Mouse (Mus musculus) gastrocnemius, postnatal 14 days (tissue): ENCODE measurements around the gene Jpt1. TPM values are rescaled to one million over a fixed set of nuclear protein-coding genes. Genes with fewer than 3 reads are reported as not detected.
"Not testable (repeated sequence)": the region's sequence is repeated elsewhere in the genome, so short reads cannot be mapped to it uniquely, and the experiment has no call there.

Source experiments
- DNase-seq: peaks from one replicate; pipeline ENCODE4 v3.0.0; 2021; ENCODE audit warnings: mixed read lengths
- intact Hi-C: fragments of 180-260 bp; cut with DNase I; formaldehyde crosslinking; loops from one replicate; pipeline ENCODE4 v1.15.1; 2025; ENCODE audit warnings: low total_unique reads
- total RNA-seq, 2 experiments: library from RNA; stranded (reverse); gene quantifications; 2 replicates each; pipeline ENCODE4 v1.2.3; 2021

The Jpt1 gene
- total RNA-seq, 2 experiments from 2014 or later, result 84.9 to 97.5 TPM

DNA sequence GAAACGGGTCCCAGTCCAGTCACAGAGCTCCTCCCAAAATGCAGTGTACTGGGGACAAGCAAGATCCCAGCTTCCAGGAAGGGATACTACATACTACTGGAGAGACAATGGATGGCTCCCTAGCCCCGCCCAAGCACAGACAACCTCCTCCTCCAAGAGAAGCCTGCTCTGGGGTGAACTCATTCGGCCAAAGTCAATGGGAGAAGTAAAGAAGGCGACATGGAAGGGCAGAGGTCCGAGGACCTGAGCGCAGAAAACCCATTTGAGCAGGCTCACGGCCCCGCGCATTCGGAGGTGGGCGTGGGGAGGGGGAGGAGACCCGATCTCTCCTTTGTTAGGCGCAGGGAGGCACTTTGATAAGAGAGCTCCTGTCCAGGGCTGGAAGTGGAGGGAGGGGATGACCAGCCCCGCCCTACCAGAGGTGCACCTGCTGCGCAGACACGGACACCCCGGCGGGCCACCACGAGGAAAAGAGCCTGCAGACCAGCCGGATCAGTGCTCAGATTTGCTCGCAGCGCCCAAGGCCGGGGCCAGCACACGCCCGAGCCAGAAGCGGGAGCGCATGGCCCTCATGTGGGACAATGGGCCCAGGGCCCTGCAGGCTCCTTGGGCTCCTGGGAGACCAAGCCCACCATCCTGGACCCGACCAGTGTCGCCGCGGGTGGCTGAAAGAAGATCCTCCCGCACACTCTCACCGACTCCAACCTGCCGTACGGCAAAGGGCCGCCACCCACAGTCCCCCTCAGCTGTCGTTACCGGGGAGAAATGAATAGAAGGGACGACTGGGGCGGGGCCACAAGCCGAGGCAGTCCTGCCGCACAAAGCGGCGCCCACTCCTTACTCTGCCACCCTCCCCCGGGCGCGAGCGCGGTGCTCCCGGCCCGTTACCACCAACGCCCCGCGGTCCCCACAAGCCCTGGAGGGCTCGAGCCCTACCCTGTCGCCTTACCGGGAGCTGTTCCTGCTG lies 633 bp downstream of the Jpt1 start:
- intact Hi-C loops, result no loop called here
- peak; percentile 59 for DNase-seq

- DNase-seq, result no peak
- intact Hi-C loops, result no loop called here
These were observed 1.6 kb downstream of the Jpt1 start for GRCm38 (mm10) chr11:115512407-115513183.

DNA sequence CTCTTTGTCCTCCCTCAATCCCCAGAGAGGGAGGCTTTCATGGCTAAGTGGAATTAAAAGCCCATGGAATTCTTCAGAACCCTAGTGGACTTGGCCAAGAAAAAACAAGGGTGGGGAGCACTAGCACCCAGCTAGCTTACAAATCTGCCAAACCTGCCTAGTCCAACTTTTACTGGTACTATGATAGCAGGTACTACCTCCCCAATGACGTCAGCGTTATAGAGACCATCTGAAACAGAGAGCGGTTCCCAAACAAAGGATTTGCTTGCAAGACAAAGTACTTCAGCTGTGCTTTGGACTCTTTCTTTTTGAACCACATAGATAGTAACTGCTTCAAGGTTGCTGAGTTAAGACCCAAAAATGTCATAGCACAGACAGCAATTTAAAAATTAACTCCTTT lies 2.2 kb downstream of the Jpt1 start:
- intact Hi-C loops, result no loop called here
- DNase-seq, result no peak

GRCm38 (mm10) chr11:115511121-115511520 lies 3.1 kb downstream of the Jpt1 start:
- intact Hi-C loops, result no loop called here
- no peak for DNase-seq

GRCm38 (mm10) chr11:115510507-115510888 lies 3.7 kb downstream of the Jpt1 start:
- no peak for DNase-seq
- intact Hi-C loops, result no loop called here

DNA sequence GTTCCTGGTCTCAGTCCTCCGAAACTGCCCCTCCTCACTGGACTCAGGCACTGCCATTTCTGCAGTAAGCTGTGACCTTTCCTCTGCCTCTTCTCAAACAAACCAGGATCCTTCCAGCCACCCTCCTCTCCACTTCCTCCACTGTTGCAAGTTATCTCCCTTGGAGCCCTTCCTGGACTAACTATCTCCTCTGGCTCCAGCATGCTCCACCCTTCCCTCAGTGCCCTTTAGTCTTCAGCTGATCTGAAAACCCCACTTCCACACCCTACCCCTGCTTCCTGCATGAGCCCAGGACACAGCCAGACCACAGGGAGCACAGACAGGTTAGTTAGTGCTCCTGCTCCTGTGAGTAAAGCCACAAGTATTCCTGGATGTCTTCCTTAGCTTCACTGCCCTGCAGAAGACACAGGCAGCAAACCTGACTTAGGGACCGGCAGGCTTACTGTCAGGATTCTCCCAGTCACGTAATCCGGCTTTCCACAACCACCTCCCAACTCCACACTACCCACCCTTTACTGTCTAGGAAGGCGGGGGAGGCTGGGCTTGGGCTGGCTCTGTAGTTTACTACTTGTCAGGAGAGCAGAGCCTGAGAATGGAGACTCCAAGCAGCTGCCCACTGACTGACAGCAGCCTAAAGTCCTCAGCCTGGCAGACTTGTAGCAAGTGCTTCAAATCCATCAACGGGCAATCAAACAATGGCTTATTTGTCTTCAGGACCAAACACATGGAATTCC lies 4.2 kb downstream of the Jpt1 start:
- intact Hi-C loops, result no loop called here
- peak; percentile 29 for DNase-seq

DNA sequence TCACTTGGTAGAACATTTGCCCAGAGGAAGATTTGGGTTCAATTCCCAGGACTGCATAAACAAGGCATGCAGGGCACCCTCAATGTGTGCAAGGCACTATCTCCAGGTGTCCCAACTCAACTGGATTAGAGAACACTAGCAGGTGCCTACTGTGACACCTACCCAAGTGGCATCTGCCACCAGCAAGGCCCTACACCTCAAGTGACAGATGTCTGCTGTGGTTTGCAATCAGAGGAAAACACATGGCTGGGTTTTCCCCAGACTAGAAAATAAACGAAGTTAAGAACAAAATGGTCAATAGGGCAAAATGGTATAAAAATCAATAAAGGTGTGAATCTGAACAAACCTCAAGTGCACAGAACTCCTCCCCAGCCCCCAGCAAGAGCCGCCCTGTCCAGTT lies 6.1 kb downstream of the Jpt1 start:
- intact Hi-C loops, result no loop called here
- DNase-seq, result no peak

DNA sequence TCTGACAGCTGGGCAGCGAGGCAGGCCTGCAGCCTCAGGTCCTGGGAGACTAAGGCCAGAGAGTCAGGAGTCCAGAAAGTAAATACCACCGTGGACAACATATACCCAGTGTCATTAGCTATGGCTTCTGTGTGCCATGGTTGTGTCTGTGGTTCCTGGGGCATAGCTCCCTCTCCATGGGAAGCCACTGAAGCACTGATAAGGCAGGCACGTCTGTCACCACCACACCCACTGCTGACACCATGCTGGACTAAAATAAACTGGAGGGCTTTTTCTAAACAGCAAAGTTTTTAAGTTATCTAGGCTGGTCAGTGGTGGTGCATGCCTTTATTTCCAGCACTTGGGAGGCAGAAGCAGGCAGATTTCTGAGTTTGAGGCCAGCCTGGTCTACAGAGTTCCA lies 7.6 kb downstream of the Jpt1 start:
- intact Hi-C loops, result no loop called here
- no peak for DNase-seq

DNA sequence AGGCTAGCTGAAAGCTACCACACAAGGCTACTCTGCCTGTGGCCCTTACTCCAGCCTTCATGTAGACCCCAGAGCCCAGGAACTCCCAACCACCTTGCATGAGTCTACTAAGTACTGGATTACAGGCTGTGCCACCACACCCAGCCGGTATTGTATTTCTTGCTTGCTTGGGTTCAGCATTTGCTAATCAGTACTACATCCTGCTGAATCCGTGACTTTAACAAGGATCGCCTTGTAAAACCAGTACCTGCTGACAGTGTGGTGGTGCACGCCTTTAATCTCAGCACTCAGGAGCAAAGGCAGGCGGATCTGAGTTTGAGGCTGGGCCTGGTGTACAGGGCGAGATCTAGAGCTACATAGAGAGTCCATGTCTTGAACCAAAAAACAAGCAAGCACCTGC lies 11.6 kb downstream of the Jpt1 start:
- DNase-seq, result no peak
- intact Hi-C loops, result no loop called here

DNA sequence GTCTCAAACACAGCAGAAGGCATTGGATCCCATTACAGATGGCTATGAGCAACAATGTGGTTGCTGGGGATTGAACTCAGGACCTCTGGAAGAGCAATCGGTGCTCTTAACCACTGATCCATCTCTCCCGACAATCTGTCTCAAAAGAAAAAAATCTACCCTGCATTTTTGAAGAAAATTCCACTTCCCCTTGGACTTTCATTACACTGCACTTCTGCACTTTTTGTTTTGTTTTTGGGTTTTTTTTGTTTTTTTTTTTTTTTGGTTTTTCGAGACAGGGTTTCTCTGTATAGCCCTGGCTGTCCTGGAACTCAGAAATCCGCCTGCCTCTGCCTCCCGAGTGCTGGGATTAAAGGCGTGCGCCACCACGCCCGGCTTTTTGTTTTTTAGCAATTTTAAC lies 17.6 kb downstream of the Jpt1 start:
- not testable (repeated sequence) for DNase-seq
- intact Hi-C loops, result loop anchor here (10.0 kb wide), 1 partner anchor 108 kb away; the partner anchor contains the start of genes Gga3 and Mrps7

DNA sequence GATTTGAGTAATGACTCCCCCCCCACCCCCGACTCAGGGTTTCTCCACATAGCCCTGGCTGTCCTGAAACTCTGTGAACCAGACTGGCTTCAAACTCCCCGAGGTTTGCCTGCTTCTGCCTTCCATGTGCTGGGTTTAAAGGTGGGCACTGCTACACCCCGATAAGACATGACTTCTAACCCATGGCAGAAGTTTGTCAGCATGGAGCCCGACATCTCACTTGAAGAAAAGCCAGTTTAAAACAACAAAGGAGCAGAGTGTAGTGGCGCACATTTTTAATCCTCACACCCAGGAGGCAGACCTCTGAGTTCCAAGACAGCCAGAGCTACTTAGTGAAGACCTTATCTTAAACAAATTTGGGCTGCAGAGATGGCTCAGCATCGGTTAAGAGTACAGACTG lies 21.8 kb downstream of the Jpt1 start:
- intact Hi-C loops, result loop anchor here (10.0 kb wide), 1 partner anchor 112 kb away; the partner anchor contains the start of genes Gga3 and Mrps7
- no peak for DNase-seq

GRCm38 (mm10) chr11:115491356-115492083 lies 22.7 kb downstream of the Jpt1 start, which contains the start of gene Nt5c:
TSS of gene Nt5c (minus strand) at chr11:115491862.
- intact Hi-C loops, result loop anchor here (10.0 kb wide), 1 partner anchor 113 kb away; the partner anchor contains the start of genes Gga3 and Mrps7
- peak; percentile 82 for DNase-seq

DNA sequence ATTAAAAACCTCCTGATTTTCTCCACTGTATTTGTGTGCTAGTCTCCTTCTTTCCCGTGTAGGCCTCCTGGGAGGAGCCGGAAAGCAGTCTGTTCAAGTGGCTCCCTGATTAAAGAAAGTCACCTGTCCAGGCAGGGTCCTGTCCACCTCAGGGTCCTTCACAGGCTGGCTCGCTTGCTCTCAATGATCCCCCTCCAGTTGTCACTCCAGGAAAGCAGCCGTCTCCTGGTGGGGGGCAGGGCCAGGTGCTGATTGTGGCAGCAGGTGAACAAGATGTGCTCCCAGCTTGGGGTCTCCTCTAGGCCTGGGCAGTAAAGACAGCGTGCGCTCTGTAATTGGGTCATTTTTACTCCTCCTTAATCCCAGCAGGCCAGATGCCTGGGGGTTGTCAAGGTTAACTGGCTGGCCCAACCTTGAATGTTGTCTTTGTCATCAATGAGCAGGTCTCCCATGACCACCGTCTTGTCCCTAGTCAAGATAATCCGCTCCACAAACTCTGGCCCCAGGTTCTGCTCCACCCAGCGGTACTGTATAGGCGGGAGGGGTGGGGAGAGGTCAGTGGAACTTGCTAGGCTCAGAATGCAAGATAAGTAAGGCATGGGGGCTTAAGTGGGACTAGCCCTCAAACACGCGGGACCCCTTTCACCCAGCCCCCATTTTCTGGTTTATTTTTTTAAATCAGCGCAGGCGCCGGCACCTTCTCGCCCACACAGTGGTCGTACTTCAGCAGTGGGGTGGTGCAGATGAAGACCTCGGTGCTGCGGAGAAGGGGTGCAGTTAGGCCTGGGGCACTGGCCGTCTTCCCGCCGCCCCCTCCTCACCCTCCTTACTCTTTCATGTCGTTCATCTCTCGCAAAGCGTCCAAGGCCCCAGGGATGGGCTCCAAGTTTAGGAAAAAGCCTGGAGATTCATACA lies 23.5 kb downstream of the Jpt1 start:
- intact Hi-C loops, result loop anchor here (10.0 kb wide), 1 partner anchor 114 kb away; the partner anchor contains the start of genes Gga3 and Mrps7
- no peak for DNase-seq

DNA sequence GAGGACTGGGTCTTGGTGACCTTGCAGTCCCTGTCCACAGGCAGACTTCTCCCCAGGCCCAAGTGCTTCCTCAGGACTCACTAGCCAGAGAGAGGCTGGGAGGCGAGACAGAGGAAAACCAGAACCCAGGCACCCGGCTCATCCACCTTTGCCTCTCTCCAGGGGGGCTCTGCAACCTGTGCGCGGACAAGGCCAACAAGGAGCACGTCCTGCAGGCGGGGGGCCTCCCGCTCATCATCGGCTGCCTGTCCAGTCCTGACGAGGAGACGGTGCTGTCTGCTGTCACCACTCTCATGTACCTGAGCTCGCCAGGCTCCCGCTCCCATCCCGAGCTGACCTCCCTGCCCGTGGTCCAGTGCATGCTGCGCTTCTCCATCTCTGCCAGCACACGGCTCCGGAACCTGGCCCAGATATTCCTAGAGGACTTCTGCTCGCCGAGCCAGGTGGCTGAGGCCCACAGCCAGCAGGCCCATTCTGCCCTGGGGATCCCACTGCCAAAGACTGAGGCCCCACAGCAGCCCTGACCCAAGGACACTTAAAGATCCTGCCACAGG lies 25.6 kb downstream of the Jpt1 start:
- no peak for DNase-seq
- intact Hi-C loops, result no loop called here

GRCm38 (mm10) chr11:115485155-115485554 lies 29.0 kb downstream of the Jpt1 start:
- intact Hi-C loops, result no loop called here

DNA sequence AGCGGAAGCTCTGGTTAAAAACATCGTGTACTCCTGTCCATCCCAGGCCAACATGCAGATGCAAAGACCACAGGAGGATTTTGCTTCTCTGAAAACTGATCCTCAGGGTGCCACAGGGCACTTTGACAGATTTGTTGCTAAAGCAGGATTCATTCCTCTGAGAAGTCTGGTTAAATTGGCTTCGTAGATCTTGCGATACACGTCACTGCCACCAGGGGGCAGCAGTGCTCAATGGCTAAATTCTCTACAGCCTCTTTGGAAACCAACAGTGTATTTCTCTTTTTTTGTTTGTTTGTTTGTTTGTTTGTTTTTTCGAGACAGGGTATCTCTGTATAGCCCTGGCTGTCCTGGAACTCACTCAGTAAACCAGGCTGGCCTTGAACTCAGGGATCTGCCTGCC lies 30.5 kb downstream of the Jpt1 start:
- DNase-seq, result peak; percentile 65
- intact Hi-C loops, result no loop called here

More at GRCm38 (mm10) chr11:115485155-115485554, 29.0 kb downstream of the Jpt1 start:
- no peak for DNase-seq

- intact Hi-C loops, result no loop called here
- DNase-seq, result peak; percentile 44
These were observed 30.9 kb downstream of the Jpt1 start for GRCm38 (mm10) chr11:115483278-115483677.
